Mouse (Mus musculus) ovary, postnatal 14 days (tissue): ENCODE measurements around the gene Pdzd2.

Experiments
- DNase-seq: peaks from one replicate; pipeline ENCODE4 v3.0.0; 2022; ENCODE audit warnings: low spot score

The Pdzd2 gene

GRCm38 (mm10) chr15:12739277-12740247 is at the start of gene Pdzd2:
Pdzd2 (minus strand) TSS chr15:12739924.
- peak; percentile 87 for DNase-seq

GRCm38 (mm10) chr15:12789406-12789867 is 49.7 kb upstream of the Pdzd2 start:
- DNase-seq: no peak

GRCm38 (mm10) chr15:12788536-12788935 is 48.8 kb upstream of the Pdzd2 start:
- no peak for DNase-seq

GRCm38 (mm10) chr15:12781729-12782326 is 42.1 kb upstream of the Pdzd2 start:
- DNase-seq: no peak

GRCm38 (mm10) chr15:12781296-12781695 is 41.6 kb upstream of the Pdzd2 start:
- DNase-seq: no peak

- no peak for DNase-seq
Measured at GRCm38 (mm10) chr15:12774149-12774753, 34.5 kb upstream of the Pdzd2 start.

GRCm38 (mm10) chr15:12770958-12771357 is 31.2 kb upstream of the Pdzd2 start:
- no peak for DNase-seq

GRCm38 (mm10) chr15:12766848-12767247 is 27.1 kb upstream of the Pdzd2 start:
- no peak for DNase-seq

- DNase-seq: no peak
Measured at GRCm38 (mm10) chr15:12763147-12763546, 23.4 kb upstream of the Pdzd2 start.

GRCm38 (mm10) chr15:12762258-12762913 is 22.7 kb upstream of the Pdzd2 start:
- DNase-seq: no peak

GRCm38 (mm10) chr15:12760747-12761146 is 21.0 kb upstream of the Pdzd2 start:
- no peak for DNase-seq

- DNase-seq: no peak
Measured at GRCm38 (mm10) chr15:12758461-12758860, 18.7 kb upstream of the Pdzd2 start.

GRCm38 (mm10) chr15:12757757-12758156 is 18.0 kb upstream of the Pdzd2 start:
- no peak for DNase-seq

GRCm38 (mm10) chr15:12753201-12753600 is 13.5 kb upstream of the Pdzd2 start:
- no peak for DNase-seq

GRCm38 (mm10) chr15:12750963-12751362 is 11.2 kb upstream of the Pdzd2 start:
- no peak for DNase-seq

GRCm38 (mm10) chr15:12749549-12750301 is 10.0 kb upstream of the Pdzd2 start:
- DNase-seq: no peak

- no peak for DNase-seq
Measured at GRCm38 (mm10) chr15:12742117-12742906, 2.6 kb upstream of the Pdzd2 start.

GRCm38 (mm10) chr15:12738301-12739093 is 1.2 kb downstream of the Pdzd2 start:
- no peak for DNase-seq

GRCm38 (mm10) chr15:12735208-12735607 is 4.5 kb downstream of the Pdzd2 start:
- DNase-seq: no peak

GRCm38 (mm10) chr15:12734221-12734620 is 5.5 kb downstream of the Pdzd2 start:
- no peak for DNase-seq
